Mouse (Mus musculus) forebrain, embryonic 11.5 days (tissue): ENCODE results near the gene Smco2. TPM values are rescaled to one million over a fixed set of nuclear protein-coding genes. Genes with fewer than 3 reads are reported as not detected.

Source experiments
- ATAC-seq: fragments of 200-750 bp; cut with Nextera tagmentation; replicated peaks from 2 replicates; pipeline ENCODE4 v1.8.0; 2017; ENCODE audit warnings: moderate TSS enrichment; ENCODE audit not compliant: low FRiP score
- DNase-seq: peaks from one replicate; pipeline ENCODE4 v3.0.0-alpha.2; 2017; ENCODE audit warnings: low spot score
- H3K27ac ChIP-seq: fragments of 300-500 bp; sonication (generic); 2 replicates; pipeline ENCODE4 v1.5.1; 2014; ENCODE audit warnings: low read depth, low read length
- H3K27me3 ChIP-seq: fragments of 300-500 bp; sonication (generic); 2 replicates; pipeline ENCODE4 v1.6.1; 2014; ENCODE audit warnings: mild to moderate bottlenecking, low read length, mixed read lengths; ENCODE audit not compliant: control insufficient read depth, insufficient read depth
- H3K36me3 ChIP-seq: fragments of 300-500 bp; sonication (generic); 2 replicates; pipeline ENCODE4 v1.6.1; 2014; ENCODE audit warnings: mild to moderate bottlenecking, low read length, moderate library complexity, mixed read lengths; ENCODE audit not compliant: control insufficient read depth, insufficient read depth
- H3K4me1 ChIP-seq: fragments of 300-500 bp; sonication (generic); replicated peaks from 2 replicates; pipeline ENCODE4 v1.6.1; 2014; ENCODE audit warnings: low read length, mixed read lengths; ENCODE audit not compliant: control insufficient read depth, insufficient read depth
- H3K4me2 ChIP-seq: fragments of 300-500 bp; sonication (generic); 2 replicates; pipeline ENCODE4 v1.6.1; 2014; ENCODE audit warnings: low read depth, mild to moderate bottlenecking, low read length, moderate library complexity, mixed read lengths; ENCODE audit not compliant: severe bottlenecking
- H3K4me3 ChIP-seq: fragments of 300-500 bp; sonication (generic); 2 replicates; pipeline ENCODE4 v1.5.1; 2014; ENCODE audit warnings: low read depth, low read length
- H3K9ac ChIP-seq: fragments of 300-500 bp; sonication (generic); 2 replicates; pipeline ENCODE4 v1.6.1; 2014; ENCODE audit warnings: low read length
- H3K9me3 ChIP-seq: fragments of 300-500 bp; sonication (generic); 2 replicates; pipeline ENCODE4 v1.6.1; 2016; ENCODE audit warnings: low read length, mixed read lengths; ENCODE audit not compliant: control insufficient read depth
- WGBS: fragments of 180-500 bp; shearing (Covaris S2); extraction: QIAGEN DNeasy Blood & Tissue Kit; methylation state at CpG from one replicate; pipeline ENCODE4 v1.1.7; 2014; 5-methylcytosine and 5-hydroxymethylcytosine counted together
- polyA plus RNA-seq: library from polyadenylated mRNA; unstranded; fragments of >200 nt; fragmentation: Nextera tagmentation; extraction: Ambion mirVana; gene quantifications from 2 replicates; pipeline ENCODE4 v1.2.1, GENCODE M21; 2014

Smco2 gene
- polyA plus RNA-seq, 1 experiment from 2014 or later: not detected

GRCm38 (mm10) chr6:146833485-146834314, 16.2 kb upstream of the Smco2 start:
- peak; percentile 82 for ATAC-seq
- Histone ChIP-seq H3K9ac (no peak overlapping the region), H3K27ac (no peak overlapping the region), H3K9me3 (no peaks in the 10 kb centered on the region), H3K4me2 (no peak overlapping the region), H3K36me3 (no peaks in the 10 kb centered on the region), H3K4me1 (no peaks in the 10 kb centered on the region), H3K4me3 (no peak overlapping the region), H3K27me3 (no peaks in the 10 kb centered on the region)
- 70% methylated on average over 6 of the region's 6 CpGs for WGBS
- peak; percentile 62 for DNase-seq

- H3K9me3 ChIP-seq: no peaks in the 10 kb centered on the region
- H3K4me2 ChIP-seq: no peak overlapping the region
- no peak overlapping the region for H3K27ac ChIP-seq
- DNase-seq (no peak), ATAC-seq (no peak)
- no peak overlapping the region for H3K9ac ChIP-seq
- no peaks in the 10 kb centered on the region for H3K27me3 ChIP-seq
- no peaks in the 10 kb centered on the region for H3K4me1 ChIP-seq
- H3K4me3 ChIP-seq: no peak overlapping the region
- 80% methylated on average over 3 of the region's 3 CpGs for WGBS
- H3K36me3 ChIP-seq: no peaks in the 10 kb centered on the region
These were observed 15.6 kb upstream of the Smco2 start for GRCm38 (mm10) chr6:146834342-146834741.

GRCm38 (mm10) chr6:146835784-146836183, 14.1 kb upstream of the Smco2 start:
- no peak overlapping the region for H3K9ac ChIP-seq
- no peaks in the 10 kb centered on the region for H3K4me1 ChIP-seq
- DNase-seq (no peak), ATAC-seq (no peak)
- no peak overlapping the region for H3K4me3 ChIP-seq
- no peaks in the 10 kb centered on the region for H3K36me3 ChIP-seq
- no peak overlapping the region for H3K27ac ChIP-seq
- H3K9me3 ChIP-seq: no peaks in the 10 kb centered on the region
- WGBS: 55% methylated on average over 4 of the region's 4 CpGs
- no peak overlapping the region for H3K4me2 ChIP-seq
- H3K27me3 ChIP-seq: no peaks in the 10 kb centered on the region

GRCm38 (mm10) chr6:146837316-146837715, 12.6 kb upstream of the Smco2 start:
- ATAC-seq: no peak
- Histone ChIP-seq H3K4me3 (no peak overlapping the region), H3K27me3 (no peaks in the 10 kb centered on the region), H3K9ac (no peak overlapping the region), H3K4me1 (no peaks in the 10 kb centered on the region), H3K4me2 (no peak overlapping the region), H3K36me3 (no peaks in the 10 kb centered on the region), H3K27ac (no peak overlapping the region), H3K9me3 (no peaks in the 10 kb centered on the region)
- WGBS: 86% methylated on average over 7 of the region's 7 CpGs
- no peak for DNase-seq

- DNase-seq (no peak), ATAC-seq (no peak)
- Histone ChIP-seq H3K27ac (no peak overlapping the region), H3K9ac (no peak overlapping the region), H3K9me3 (no peaks in the 10 kb centered on the region), H3K36me3 (no peaks in the 10 kb centered on the region), H3K4me2 (no peak overlapping the region), H3K4me3 (no peak overlapping the region), H3K4me1 (no peaks in the 10 kb centered on the region), H3K27me3 (no peaks in the 10 kb centered on the region)
- 92% methylated on average over 5 of the region's 5 CpGs for WGBS
These were observed 11.5 kb upstream of the Smco2 start for GRCm38 (mm10) chr6:146838366-146838765.

GRCm38 (mm10) chr6:146838863-146839262, 11.0 kb upstream of the Smco2 start:
- WGBS: 92% methylated on average over 4 of the region's 4 CpGs

GRCm38 (mm10) chr6:146844867-146845266, 5.0 kb upstream of the Smco2 start:
- DNase-seq (no peak), ATAC-seq (no peak)
- WGBS: 86% methylated on average over 6 of the region's 6 CpGs

More at GRCm38 (mm10) chr6:146838863-146839262, 11.0 kb upstream of the Smco2 start:
- H3K27me3 ChIP-seq: no peaks in the 10 kb centered on the region
- no peaks in the 10 kb centered on the region for H3K36me3 ChIP-seq
- H3K27ac ChIP-seq: no peak overlapping the region
- DNase-seq: no peak
- no peaks in the 10 kb centered on the region for H3K4me1 ChIP-seq
- ATAC-seq: no peak
- H3K4me3 ChIP-seq: no peak overlapping the region
- H3K9ac ChIP-seq: no peak overlapping the region
- no peak overlapping the region for H3K4me2 ChIP-seq
- H3K9me3 ChIP-seq: no peaks in the 10 kb centered on the region

GRCm38 (mm10) chr6:146845347-146845746, 4.6 kb upstream of the Smco2 start:
- Histone ChIP-seq H3K4me3 (no peak overlapping the region), H3K4me2 (no peak overlapping the region), H3K9me3 (no peaks in the 10 kb centered on the region), H3K4me1 (no peaks in the 10 kb centered on the region), H3K27me3 (no peaks in the 10 kb centered on the region), H3K36me3 (no peaks in the 10 kb centered on the region), H3K27ac (no peak overlapping the region), H3K9ac (no peak overlapping the region)
- DNase-seq (no peak), ATAC-seq (no peak)
- 65% methylated on average over 5 of the region's 5 CpGs for WGBS

More at GRCm38 (mm10) chr6:146844867-146845266, 5.0 kb upstream of the Smco2 start:
- no peaks in the 10 kb centered on the region for H3K9me3 ChIP-seq
- H3K4me3 ChIP-seq: no peak overlapping the region
- no peak overlapping the region for H3K27ac ChIP-seq
- H3K4me2 ChIP-seq: no peak overlapping the region
- H3K27me3 ChIP-seq: no peaks in the 10 kb centered on the region
- H3K4me1 ChIP-seq: no peaks in the 10 kb centered on the region
- no peaks in the 10 kb centered on the region for H3K36me3 ChIP-seq
- no peak overlapping the region for H3K9ac ChIP-seq
